Comparison of ENCODE assay signal across 8 mouse cellular contexts in the genomic region with DNA sequence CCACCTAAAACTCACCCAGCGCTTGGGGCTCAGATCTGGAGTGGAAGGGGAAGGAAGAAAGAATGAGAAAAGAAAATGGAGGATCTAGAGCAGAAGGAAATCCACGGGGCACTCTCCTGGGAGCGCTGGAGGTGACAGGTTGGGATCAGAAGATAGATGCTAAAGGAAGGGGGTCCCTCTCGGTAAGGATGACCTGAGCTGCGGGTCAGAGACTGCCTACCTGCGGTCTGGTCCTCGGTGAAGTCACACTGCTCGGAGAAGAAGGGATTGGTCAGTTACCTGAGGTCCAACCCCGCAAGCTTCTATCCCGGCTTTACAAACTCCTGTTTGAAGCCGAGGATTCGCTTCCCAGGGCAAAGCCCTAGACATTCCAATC. TPM values are rescaled to one million over a fixed set of nuclear protein-coding genes. Genes with fewer than 3 reads are reported as not detected.
DNase-seq lines count a peak whose midpoint lies in the region; ATAC-seq and TF ChIP-seq lines count a peak whose summit lies in the region.

No protein-coding gene starts in this region.

- no peak for DNase-seq in kidney, postnatal 14 days
- DNase-seq in forebrain, postnatal 0 days: no peak
- DNase-seq in thymus, postnatal 25 days: no peak
- no peak for DNase-seq in left cerebral cortex, adult 18-20 months (ENCODE audit: low spot score in 2 of 2)
- no peak for DNase-seq in layer of hippocampus, adult 9-11 months

- peak overlapping the region; percentile 64 for H3K4me2 ChIP-seq in kidney, embryonic 16.5 days (replicated peaks; ENCODE audit: low read depth, low read length)
- peak overlapping the region; percentile 87 for H3K4me2 ChIP-seq in forebrain, postnatal 0 days (ENCODE audit: low read depth)

- H3K4me1 ChIP-seq in kidney, embryonic 16.5 days (ENCODE audit: insufficient read depth, low read length): peaks cover 53% of the 10 kb centered on the region
- peaks cover 6% of the 10 kb centered on the region for H3K4me1 ChIP-seq in brown adipose tissue, adult 24 weeks (ENCODE audit: control insufficient read depth, insufficient read depth, insufficient read length, low read length)
- H3K4me1 ChIP-seq in forebrain, postnatal 0 days (ENCODE audit: insufficient read depth): peaks cover 20% of the 10 kb centered on the region

- peak overlapping the region; percentile 98 for H3K27ac ChIP-seq in kidney, embryonic 16.5 days (ENCODE audit: low read length)
- peak overlapping the region; percentile 99 for H3K27ac ChIP-seq in brown adipose tissue, adult 24 weeks (replicated peaks; ENCODE audit: low read depth, low read length)
- peak overlapping the region; percentile 90 for H3K27ac ChIP-seq in forebrain, postnatal 0 days (ENCODE audit: low read depth, low read length)

- no peak for TF ChIP-seq CTCF in forebrain, postnatal 0 days (IDR thresholded peaks at IDR 0.05; ENCODE audit: low read depth)

- 0% methylated on average over 12 of the region's 12 CpGs for WGBS in kidney, embryonic 16.5 days
- under 1% methylated on average over 12 of the region's 12 CpGs for WGBS in forebrain, postnatal 0 days

- no peaks in the 10 kb centered on the region for H3K9me3 ChIP-seq in kidney, embryonic 16.5 days (ENCODE audit: low read length)
- H3K9me3 ChIP-seq in forebrain, postnatal 0 days (ENCODE audit: low read length): no peaks in the 10 kb centered on the region

- no peaks in the 10 kb centered on the region for H3K27me3 ChIP-seq in kidney, embryonic 16.5 days (ENCODE audit: insufficient read depth, low read length)
- H3K27me3 ChIP-seq in forebrain, postnatal 0 days (ENCODE audit: insufficient read depth, low read length): no peaks in the 10 kb centered on the region

- peak; percentile 32 for ATAC-seq in kidney, embryonic 16.5 days (ENCODE audit: low FRiP score, low TSS enrichment)
- ATAC-seq in forebrain, postnatal 0 days: peak; percentile 12
- peak; percentile 28 for ATAC-seq in megakaryocyte, adult 5-6 weeks (ENCODE audit: poor library complexity, severe bottlenecking)

- peak overlapping the region; percentile 88 for H3K9ac ChIP-seq in kidney, embryonic 16.5 days (replicated peaks; ENCODE audit: low read length)
- H3K9ac ChIP-seq in forebrain, postnatal 0 days: peak overlapping the region; percentile 68

- H3K4me3 ChIP-seq in kidney, embryonic 16.5 days (ENCODE audit: low read length): peak overlapping the region; percentile 67
- H3K4me3 ChIP-seq in brown adipose tissue, adult 24 weeks (ENCODE audit: insufficient read depth, low read depth, low read length): peak overlapping the region; percentile 88
- H3K4me3 ChIP-seq in forebrain, postnatal 0 days (ENCODE audit: low read depth, low read length): peak overlapping the region; percentile 61

- H3K36me3 ChIP-seq in kidney, embryonic 16.5 days (ENCODE audit: insufficient read depth, low read length): peaks cover 30% of the 10 kb centered on the region
- peaks cover 34% of the 10 kb centered on the region for H3K36me3 ChIP-seq in forebrain, postnatal 0 days (ENCODE audit: insufficient read depth)

RNA-seq across cellular contexts. Expression of a gene that starts 0.6 kb away (rescaled TPM):
- polyA plus RNA-seq in kidney, embryonic 16.5 days (2015; fragmentation: Nextera tagmentation; extraction: Ambion mirVana): 1,255 and 1,413 TPM in 2 replicates
- polyA plus RNA-seq in brown adipose tissue, adult 24 weeks (2012; ENCODE audit: insufficient read depth, insufficient read length, missing spikeins): 1,414 and 1,508 TPM in 2 replicates
- 694 and 855 TPM in 2 replicates for total RNA-seq in forebrain, postnatal 0 days (2014; rRNA removed)
- 844 and 972 TPM in 2 replicates for polyA plus RNA-seq in forebrain, postnatal 0 days (2015; fragmentation: Nextera tagmentation; extraction: Ambion mirVana)
- total RNA-seq in megakaryocyte, adult 5-6 weeks (2015): 1,624 and 1,690 TPM in 2 replicates
- 1,921 and 2,467 TPM in 2 replicates for total RNA-seq in megakaryocyte, adult 5-6 weeks (2017)
- 100 to 1,000 TPM; 576 to 616 TPM for total RNA-seq in left cerebral cortex, adult 18-20 months (2021)

RNA-seq across cellular contexts. Expression of a gene that starts 5.2 kb away (rescaled TPM):
- 4.2 and 5.7 TPM in 2 replicates for polyA plus RNA-seq in kidney, embryonic 16.5 days (2015; fragmentation: Nextera tagmentation; extraction: Ambion mirVana)
- 13.5 and 24.5 TPM in 2 replicates for polyA plus RNA-seq in brown adipose tissue, adult 24 weeks (2012; ENCODE audit: insufficient read depth, insufficient read length, missing spikeins)
- total RNA-seq in forebrain, postnatal 0 days (2014; rRNA removed): 23.7 and 31.4 TPM in 2 replicates
- polyA plus RNA-seq in forebrain, postnatal 0 days (2015; fragmentation: Nextera tagmentation; extraction: Ambion mirVana): 4.5 and 4.8 TPM in 2 replicates
- total RNA-seq in megakaryocyte, adult 5-6 weeks (2015): 3.4 and 5.8 TPM in 2 replicates
- 0.99 and 2.0 TPM in 2 replicates for total RNA-seq in megakaryocyte, adult 5-6 weeks (2017)
- total RNA-seq in left cerebral cortex, adult 18-20 months (2021): 10 to 100 TPM; 31.5 to 34.9 TPM

RNA-seq across cellular contexts. Expression of a gene that starts 32.4 kb away (rescaled TPM):
- 23.2 and 24.2 TPM in 2 replicates for polyA plus RNA-seq in kidney, embryonic 16.5 days (2015; fragmentation: Nextera tagmentation; extraction: Ambion mirVana)
- 31.6 and 35.5 TPM in 2 replicates for polyA plus RNA-seq in brown adipose tissue, adult 24 weeks (2012; ENCODE audit: insufficient read depth, insufficient read length, missing spikeins)
- 9.9 and 14.8 TPM in 2 replicates for total RNA-seq in forebrain, postnatal 0 days (2014; rRNA removed)
- 4.4 and 5.3 TPM in 2 replicates for polyA plus RNA-seq in forebrain, postnatal 0 days (2015; fragmentation: Nextera tagmentation; extraction: Ambion mirVana)
- total RNA-seq in megakaryocyte, adult 5-6 weeks (2015): 125 and 127 TPM in 2 replicates
- 266 and 267 TPM in 2 replicates for total RNA-seq in megakaryocyte, adult 5-6 weeks (2017)
- 10 to 100 TPM; 13.1 to 13.2 TPM for total RNA-seq in left cerebral cortex, adult 18-20 months (2021)

RNA-seq across cellular contexts. Expression of a gene that starts 34.3 kb away (rescaled TPM):
- 64.5 and 75.9 TPM in 2 replicates for polyA plus RNA-seq in kidney, embryonic 16.5 days (2015; fragmentation: Nextera tagmentation; extraction: Ambion mirVana)
- 63.7 and 94.7 TPM in 2 replicates for polyA plus RNA-seq in brown adipose tissue, adult 24 weeks (2012; ENCODE audit: insufficient read depth, insufficient read length, missing spikeins)
- total RNA-seq in forebrain, postnatal 0 days (2014; rRNA removed): 197 and 223 TPM in 2 replicates
- polyA plus RNA-seq in forebrain, postnatal 0 days (2015; fragmentation: Nextera tagmentation; extraction: Ambion mirVana): 117 and 134 TPM in 2 replicates
- 73.1 and 82.3 TPM in 2 replicates for total RNA-seq in megakaryocyte, adult 5-6 weeks (2015)
- 63.1 and 78.4 TPM in 2 replicates for total RNA-seq in megakaryocyte, adult 5-6 weeks (2017)
- total RNA-seq in left cerebral cortex, adult 18-20 months (2021): 100 to 1,000 TPM; 265 to 267 TPM

RNA-seq across cellular contexts. Expression of a gene that starts 54.3 kb away (rescaled TPM):
- polyA plus RNA-seq in kidney, embryonic 16.5 days (2015; fragmentation: Nextera tagmentation; extraction: Ambion mirVana): 16.2 and 16.6 TPM in 2 replicates
- 4.7 TPM in 2 replicates for polyA plus RNA-seq in brown adipose tissue, adult 24 weeks (2012; ENCODE audit: insufficient read depth, insufficient read length, missing spikeins)
- total RNA-seq in forebrain, postnatal 0 days (2014; rRNA removed): 15.0 and 20.6 TPM in 2 replicates
- 12.7 and 12.8 TPM in 2 replicates for polyA plus RNA-seq in forebrain, postnatal 0 days (2015; fragmentation: Nextera tagmentation; extraction: Ambion mirVana)
- 6.0 and 8.1 TPM in 2 replicates for total RNA-seq in megakaryocyte, adult 5-6 weeks (2015)
- total RNA-seq in megakaryocyte, adult 5-6 weeks (2017): 12.9 and 14.5 TPM in 2 replicates
- 10 to 100 TPM; 15.9 to 20.7 TPM for total RNA-seq in left cerebral cortex, adult 18-20 months (2021)
